In the genomic region with DNA sequence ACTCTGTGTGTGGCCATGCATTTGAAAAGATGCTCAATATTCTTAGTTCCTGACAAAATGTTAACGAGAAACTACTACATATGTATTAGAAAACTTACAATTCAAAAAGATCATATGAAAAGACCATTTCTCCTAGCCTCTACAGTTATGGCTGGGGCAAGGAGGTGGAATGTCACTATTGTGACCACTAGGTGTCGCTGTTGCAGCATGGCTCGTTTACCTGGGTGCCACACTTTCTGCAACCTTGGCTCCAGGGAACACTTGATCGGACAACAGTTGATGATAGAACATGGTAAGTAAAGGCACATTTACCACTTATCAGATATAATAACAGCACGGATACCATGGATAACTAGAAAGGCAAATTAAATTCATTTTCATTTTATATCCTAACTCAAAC, we compare ENCODE assay signal across 8 mouse cellular contexts. TPM values are rescaled to one million over a fixed set of nuclear protein-coding genes. Genes with fewer than 3 reads are reported as not detected.
DNase-seq lines count a peak whose midpoint lies in the region; ATAC-seq lines count a peak whose summit lies in the region.

No protein-coding gene starts in this region.

- H3K9ac ChIP-seq in hindbrain, embryonic 14.5 days, result no peak overlapping the region

- DNase-seq in T-cell, adult 2 months (ENCODE audit: low spot score), result peak; percentile 67
- DNase-seq in cerebellum, adult 8-10 months, result peak; percentile 74
- DNase-seq in frontal cortex, adult 2 months (ENCODE audit: extremely low spot score in 1 of 2, low spot score in 1 of 2), result peak; percentile 45 to 91
- peak; percentile 92 for DNase-seq in hindbrain, embryonic 14.5 days (ENCODE audit: low spot score)
- peak; percentile 55 to 88 for DNase-seq in layer of hippocampus, postnatal 25 days (ENCODE audit: extremely low spot score in 1 of 2, low spot score in 1 of 2)
- DNase-seq in lung, postnatal 4 days, result peak; percentile 60 to 83
- peak; percentile 86 to 87 for DNase-seq in right cerebral cortex, adult 2 months (ENCODE audit: low spot score in 2 of 2)
- DNase-seq in urinary bladder, postnatal 36 days (ENCODE audit: low spot score in 2 of 2), result peak; percentile 58 to 79

- peak; percentile 86 for ATAC-seq in hindbrain, embryonic 14.5 days (ENCODE audit: low FRiP score)

- H3K4me3 ChIP-seq in hindbrain, embryonic 14.5 days (replicated peaks; ENCODE audit: low read length), result no peak overlapping the region

- H3K4me2 ChIP-seq in hindbrain, embryonic 14.5 days (replicated peaks), result no peak overlapping the region

- H3K9me3 ChIP-seq in hindbrain, embryonic 14.5 days (ENCODE audit: control insufficient read depth, low read length), result no peaks in the 10 kb centered on the region

- H3K27me3 ChIP-seq in hindbrain, embryonic 14.5 days (ENCODE audit: control insufficient read depth, insufficient read depth, low read length), result no peaks in the 10 kb centered on the region

- no peaks in the 10 kb centered on the region for H3K4me1 ChIP-seq in hindbrain, embryonic 14.5 days (replicated peaks; ENCODE audit: control insufficient read depth, insufficient read depth, low read length)

- no peak overlapping the region for H3K27ac ChIP-seq in hindbrain, embryonic 14.5 days

- 5% methylated on average over 5 of the region's 5 CpGs for WGBS in hindbrain, embryonic 14.5 days

- no peaks in the 10 kb centered on the region for H3K36me3 ChIP-seq in hindbrain, embryonic 14.5 days (replicated peaks; ENCODE audit: control insufficient read depth, insufficient read depth)

RNA-seq across cellular contexts. Expression of gene Zc3h12d, which starts 51.3 kb away (rescaled TPM):
- polyA plus RNA-seq in frontal cortex, adult 2 months (2012; rRNA removed), result 0.15 and 0.22 TPM in 2 replicates
- 0.14 and 0.25 TPM in 2 replicates for polyA plus RNA-seq in hindbrain, embryonic 14.5 days (2014; fragmentation: Nextera tagmentation; extraction: Ambion mirVana)
- under 1 TPM; 0.10 to 0.12 TPM for total RNA-seq in layer of hippocampus, postnatal 25 days (2021)
